Mouse (Mus musculus): ENCODE measurements around the gene Tmem200a. TPM values are rescaled to one million over a fixed set of nuclear protein-coding genes. Genes with fewer than 3 reads are reported as not detected.

The Tmem200a gene
- polyA plus RNA-seq, 1 experiment from 2014 or later: 8.3 TPM

Other genes with a start within 250 kb of the Tmem200a start
- gene Gm9767, start 797 bp downstream of the Tmem200a start, polyA plus RNA-seq (2014; fragmentation: Nextera tagmentation; extraction: Ambion mirVana): not detected in 2 replicates
- 0.15 and 1.7 TPM in 2 replicates for gene Samd3, start 150.7 kb upstream of the Tmem200a start, polyA plus RNA-seq (2014; fragmentation: Nextera tagmentation; extraction: Ambion mirVana)